Mouse (Mus musculus): ENCODE data around the gene Gm11568.

GRCm38 (mm10) chr11:99851508-99851907 is 6.2 kb upstream of the Gm11568 start, which contains the start of gene Krtap4-16:
- no peak for TF ChIP-seq CTCF (IDR thresholded peaks at IDR 0.05; ENCODE audit: borderline replicate concordance, insufficient read depth, low read length)
- no peak for TF ChIP-seq POLR2A (IDR thresholded peaks at IDR 0.05; ENCODE audit: low read depth, low read length)

Data from embryonic fibroblast, embryonic 13.5 days (primary cell).